Comparison of ENCODE assay signal across 17 mouse cellular contexts in the genomic region with DNA sequence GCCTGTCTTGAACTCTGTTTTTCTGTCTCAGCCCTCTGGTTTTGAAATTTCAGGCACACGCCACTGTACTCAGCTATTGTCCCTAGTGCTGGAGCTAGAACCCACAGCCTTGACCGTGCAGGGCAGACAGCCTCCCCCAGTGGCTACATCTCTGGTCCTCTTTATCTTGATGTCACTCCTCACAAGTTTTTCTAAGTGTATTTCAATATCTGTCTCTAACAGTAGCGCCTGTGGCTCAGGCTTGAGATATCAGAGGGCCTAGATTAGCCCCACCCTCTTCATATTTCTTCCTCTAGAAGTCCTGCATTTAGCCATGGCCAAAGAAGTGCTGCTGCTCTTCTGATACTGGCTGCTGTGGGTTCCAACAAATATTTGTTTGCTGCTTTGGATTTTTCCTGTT. TPM values are rescaled to one million over a fixed set of nuclear protein-coding genes. Genes with fewer than 3 reads are reported as not detected.
DNase-seq lines count a peak whose midpoint lies in the region; ATAC-seq and TF ChIP-seq lines count a peak whose summit lies in the region.
"Had no signal": no experiment of that assay in that cellular context is flagged by ENCODE, and none has a peak within 500 bp of the region (broad histone marks: within the 10 kb centered on the region; RNA-seq: fewer than 3 reads in every experiment).

No protein-coding gene starts in this region.

- peak overlapping the region; percentile 57 for H3K9ac ChIP-seq in liver, embryonic 15.5 days
- H3K9ac ChIP-seq: embryonic facial prominence, embryonic 15.5 days; forebrain, embryonic 15.5 days; midbrain, embryonic 13.5 days had no signal

- H3K4me3 ChIP-seq in heart, embryonic 10.5 days = no peak overlapping the region
- no peak overlapping the region for H3K4me3 ChIP-seq in G1E (ENCODE audit: low read depth, low read length)
- peak overlapping the region; percentile 25; the same call in 1 of the 2 replicates for H3K4me3 ChIP-seq in liver, embryonic 15.5 days (replicated peaks)
- H3K4me3 ChIP-seq: embryonic facial prominence, embryonic 15.5 days; forebrain, embryonic 15.5 days; midbrain, embryonic 13.5 days; myocyte had no signal

- no peak overlapping the region for H3K27ac ChIP-seq in heart, embryonic 10.5 days
- peak overlapping the region; percentile 90 for H3K27ac ChIP-seq in liver, embryonic 15.5 days (replicated peaks)
- H3K27ac ChIP-seq: embryonic facial prominence, embryonic 15.5 days; forebrain, embryonic 15.5 days; midbrain, embryonic 13.5 days had no signal

- WGBS in heart, embryonic 10.5 days = 84% methylated on average over 3 of the region's 3 CpGs
- 28% methylated on average over 3 of the region's 3 CpGs for WGBS in liver, embryonic 15.5 days (ENCODE audit: insufficient replicate concordance)

- no peaks in the 10 kb centered on the region for H3K9me3 ChIP-seq in heart, embryonic 10.5 days
- no peaks in the 10 kb centered on the region for H3K9me3 ChIP-seq in G1E (replicated peaks)
- H3K9me3 ChIP-seq in liver, embryonic 15.5 days (replicated peaks) = no peaks in the 10 kb centered on the region
- H3K9me3 ChIP-seq: embryonic facial prominence, embryonic 15.5 days; forebrain, embryonic 15.5 days; midbrain, embryonic 13.5 days had no signal

- no peak for TF ChIP-seq CTCF in G1E (IDR thresholded peaks at IDR 0.05; ENCODE audit: low read depth, low read length)

- peaks cover 82% of the 10 kb centered on the region for H3K36me3 ChIP-seq in heart, embryonic 10.5 days
- peaks cover 88% of the 10 kb centered on the region for H3K36me3 ChIP-seq in G1E (replicated peaks)
- peaks cover 62% of the 10 kb centered on the region for H3K36me3 ChIP-seq in liver, embryonic 15.5 days (replicated peaks)

- peak; percentile 34; the same call in 1 of the 2 replicates for ATAC-seq in G1E (ENCODE audit: extremely low read depth, insufficient number of reproducible peaks, low FRiP score, poor library complexity, severe bottlenecking)
- ATAC-seq in erythroblast, adult 5-6 weeks (replicated peaks; ENCODE audit: low FRiP score, poor library complexity, severe bottlenecking) = peak; percentile 88
- peak; percentile 97 for ATAC-seq in liver, embryonic 15.5 days (ENCODE audit: insufficient read depth)
- ATAC-seq: forebrain, embryonic 15.5 days; midbrain, embryonic 13.5 days had no signal

- H3K27me3 ChIP-seq in heart, embryonic 10.5 days (ENCODE audit: insufficient read depth, poor library complexity, severe bottlenecking) = no peaks in the 10 kb centered on the region
- no peaks in the 10 kb centered on the region for H3K27me3 ChIP-seq in G1E (ENCODE audit: insufficient read depth, low read length)
- no peaks in the 10 kb centered on the region for H3K27me3 ChIP-seq in liver, embryonic 15.5 days
- H3K27me3 ChIP-seq: embryonic facial prominence, embryonic 15.5 days; forebrain, embryonic 15.5 days; midbrain, embryonic 13.5 days had no signal

- no peaks in the 10 kb centered on the region for H3K4me1 ChIP-seq in heart, embryonic 10.5 days
- peaks cover 12% of the 10 kb centered on the region for H3K4me1 ChIP-seq in G1E (ENCODE audit: insufficient read depth, low read depth, low read length)
- peaks cover 61% of the 10 kb centered on the region for H3K4me1 ChIP-seq in liver, embryonic 15.5 days (replicated peaks)
- H3K4me1 ChIP-seq: embryonic facial prominence, embryonic 15.5 days; forebrain, embryonic 15.5 days; midbrain, embryonic 13.5 days had no signal

- peak; percentile 44 for DNase-seq in heart, adult 11 months
- no peak for DNase-seq in heart, embryonic 10.5 days (ENCODE audit: low spot score)
- DNase-seq in G1E (ENCODE audit: low spot score) = no peak
- no peak for DNase-seq in right cerebral cortex, adult 2 months (ENCODE audit: low spot score in 2 of 2)
- DNase-seq in thymus, adult 18-20 months = no peak
- DNase-seq in urinary bladder, postnatal 10 days (ENCODE audit: low spot score) = no peak
- DNase-seq: cerebellum, adult 9-10 months; heart, adult 18-20 months; heart, postnatal 4 days; right cerebral cortex, postnatal 14 days; thymus, postnatal 25 days had no signal

- H3K4me2 ChIP-seq in liver, embryonic 15.5 days = peak overlapping the region; percentile 65
- H3K4me2 ChIP-seq: embryonic facial prominence, embryonic 15.5 days; forebrain, embryonic 15.5 days; midbrain, embryonic 13.5 days had no signal

RNA-seq across cellular contexts. Expression of a gene that starts 15.6 kb away (rescaled TPM):
- polyA plus RNA-seq in heart, embryonic 10.5 days (2016; fragmentation: Nextera tagmentation; extraction: Ambion mirVana) = 56.4 and 67.1 TPM in 2 replicates
- total RNA-seq in G1E (2014; fragmentation: Nextera tagmentation) (30.0 and 31.9 TPM in 2 replicates), G1E (2017) (33.9 and 39.3 TPM in 2 replicates)
- 11.0 and 12.1 TPM in 2 replicates for polyA plus RNA-seq in G1E (2012)
- 17.6 and 30.0 TPM in 2 replicates for total RNA-seq in erythroblast, adult 5-6 weeks (2015; ENCODE audit: low replicate concordance)
- 36.8 and 42.0 TPM in 2 replicates for total RNA-seq in erythroblast, adult 5-6 weeks (2017; ENCODE audit: low replicate concordance)
- polyA plus RNA-seq in liver, embryonic 15.5 days (2015; fragmentation: Nextera tagmentation; extraction: Ambion mirVana) = 22.7 and 24.7 TPM in 2 replicates

RNA-seq across cellular contexts. Expression of a gene that starts 15.8 kb away (rescaled TPM):
- polyA plus RNA-seq in heart, embryonic 10.5 days (2016; fragmentation: Nextera tagmentation; extraction: Ambion mirVana) = 0.38 and 1.3 TPM in 2 replicates
- total RNA-seq in G1E (2014; fragmentation: Nextera tagmentation) = 1.8 and 2.4 TPM in 2 replicates
- 1.4 and 2.1 TPM in 2 replicates for total RNA-seq in G1E (2017)
- polyA plus RNA-seq in G1E (2012) = 0.47 and 0.68 TPM in 2 replicates
- total RNA-seq in erythroblast, adult 5-6 weeks (2015; ENCODE audit: low replicate concordance) = not detected in 2 replicates
- 1.4 TPM in 1 of 2 replicates, not detected in the other for total RNA-seq in erythroblast, adult 5-6 weeks (2017; ENCODE audit: low replicate concordance)
- polyA plus RNA-seq in liver, embryonic 15.5 days (2015; fragmentation: Nextera tagmentation; extraction: Ambion mirVana) = 0.21 and 0.39 TPM in 2 replicates

RNA-seq across cellular contexts. Expression of a gene that starts 44.2 kb away (rescaled TPM):
- 2.2 and 3.8 TPM in 2 replicates for polyA plus RNA-seq in heart, embryonic 10.5 days (2016; fragmentation: Nextera tagmentation; extraction: Ambion mirVana)
- total RNA-seq in G1E (2014; fragmentation: Nextera tagmentation) (6.6 and 11.9 TPM in 2 replicates), G1E (2017) (70.6 and 72.8 TPM in 2 replicates)
- 41.2 and 50.4 TPM in 2 replicates for polyA plus RNA-seq in G1E (2012)
- total RNA-seq in erythroblast, adult 5-6 weeks (2015; ENCODE audit: low replicate concordance) = 12.5 and 13.2 TPM in 2 replicates
- 51.3 and 56.9 TPM in 2 replicates for total RNA-seq in erythroblast, adult 5-6 weeks (2017; ENCODE audit: low replicate concordance)
- 14.4 and 15.9 TPM in 2 replicates for polyA plus RNA-seq in liver, embryonic 15.5 days (2015; fragmentation: Nextera tagmentation; extraction: Ambion mirVana)

Comparison
In these comparisons a context has a peak if more than half of its experiments do, and no peak if none do; other contexts are left out.
1. ATAC-seq: peak in every context shown above with its lines; median percentile 97 in liver, embryonic 15.5 days; 88 in erythroblast, adult 5-6 weeks; 34 in G1E.